Mouse (Mus musculus) kidney, adult 10 weeks (tissue): ENCODE data around the gene Wdr34. TPM values are rescaled to one million over a fixed set of nuclear protein-coding genes. Genes with fewer than 3 reads are reported as not detected.

ENCODE experiments used
- polyA plus RNA-seq: library from polyadenylated mRNA; stranded (reverse); fragments of 350-450 nt; fragmentation: Illumina TruSeq; extraction: RNeasy Lipid Tissue Mini Kit (QIAGEN cat#74804); gene quantifications from one replicate; pipeline ENCODE4 v1.2.3, GENCODE M21; 2014; ENCODE audit warnings: low read depth, low replicate concordance

The Wdr34 gene
- 0.73 TPM for polyA plus RNA-seq

DNA sequence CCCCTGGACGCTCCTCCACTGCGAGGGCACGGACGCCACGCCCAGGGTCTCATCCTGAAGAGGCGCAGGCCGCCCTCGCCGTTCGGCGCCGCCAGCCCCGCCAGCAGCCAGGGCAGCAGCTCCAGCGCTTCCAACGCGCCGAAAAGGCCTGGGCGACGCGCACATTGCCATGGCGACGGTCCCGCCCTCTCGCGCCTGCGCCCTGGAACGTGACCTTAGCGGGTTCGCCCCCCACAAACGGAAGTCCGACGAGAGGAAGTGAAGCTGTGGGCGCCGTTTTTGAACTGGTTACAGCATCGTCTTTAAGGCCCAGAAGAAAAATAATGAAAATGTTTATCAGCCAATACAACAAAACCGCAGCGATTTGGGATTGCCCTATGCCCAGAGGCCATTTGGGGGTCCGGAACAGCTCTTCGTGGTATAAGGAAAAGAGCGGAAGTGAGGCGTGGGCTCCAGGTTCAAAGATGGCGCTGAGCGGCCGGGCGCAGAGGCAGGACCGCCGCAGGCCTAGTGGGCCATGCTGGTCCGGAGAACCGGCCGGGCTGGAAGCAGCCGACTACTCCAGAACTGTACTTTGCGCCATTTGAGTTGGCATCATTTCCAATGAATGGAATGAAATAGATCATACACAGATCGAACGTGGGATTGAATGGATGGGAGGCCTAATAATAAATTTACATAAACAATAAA is at the start of gene Wdr34:
TSS of gene Wdr34 (minus strand) at position 183 of the 690 bp plus-strand sequence.

DNA sequence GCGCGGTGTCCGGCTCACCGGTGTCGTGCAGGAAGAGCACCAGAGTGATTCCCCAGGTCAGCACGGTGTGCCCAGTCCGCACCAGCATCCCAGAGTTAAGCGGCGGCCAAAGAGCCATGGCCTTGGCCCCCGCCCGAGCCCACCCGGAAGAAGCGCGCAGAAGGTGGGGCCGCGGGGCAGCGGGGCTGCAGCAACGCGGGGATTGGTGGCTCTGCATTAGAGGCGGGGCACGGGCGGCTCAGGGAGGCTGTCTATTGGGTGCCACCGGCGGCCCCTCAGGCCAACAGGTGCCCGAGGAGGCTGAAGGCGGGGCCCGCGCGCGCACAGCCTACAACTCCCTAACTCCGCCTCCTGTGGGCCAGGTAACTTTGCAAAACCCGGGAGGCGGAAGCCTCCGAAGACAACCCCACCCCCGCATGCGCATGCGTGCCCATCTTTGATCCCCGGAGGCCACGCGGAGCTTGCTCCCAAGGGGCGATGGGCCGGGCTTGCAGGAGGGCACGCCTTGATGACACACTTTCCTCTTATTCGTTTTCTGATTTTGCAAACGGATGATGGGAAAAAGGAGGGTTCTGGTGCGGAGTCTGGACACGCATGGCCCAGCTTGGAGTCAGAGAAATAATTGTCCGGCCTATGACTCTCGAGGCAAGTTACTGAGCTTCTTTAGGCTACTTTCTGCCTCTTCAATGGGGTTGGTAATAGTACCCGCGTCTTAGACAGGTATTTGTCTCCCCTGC is 45.0 kb upstream of the Wdr34 start, which contains the start of gene Zdhhc12:
TSS of gene Zdhhc12 (minus strand) at position 178 of the 737 bp plus-strand sequence.

DNA sequence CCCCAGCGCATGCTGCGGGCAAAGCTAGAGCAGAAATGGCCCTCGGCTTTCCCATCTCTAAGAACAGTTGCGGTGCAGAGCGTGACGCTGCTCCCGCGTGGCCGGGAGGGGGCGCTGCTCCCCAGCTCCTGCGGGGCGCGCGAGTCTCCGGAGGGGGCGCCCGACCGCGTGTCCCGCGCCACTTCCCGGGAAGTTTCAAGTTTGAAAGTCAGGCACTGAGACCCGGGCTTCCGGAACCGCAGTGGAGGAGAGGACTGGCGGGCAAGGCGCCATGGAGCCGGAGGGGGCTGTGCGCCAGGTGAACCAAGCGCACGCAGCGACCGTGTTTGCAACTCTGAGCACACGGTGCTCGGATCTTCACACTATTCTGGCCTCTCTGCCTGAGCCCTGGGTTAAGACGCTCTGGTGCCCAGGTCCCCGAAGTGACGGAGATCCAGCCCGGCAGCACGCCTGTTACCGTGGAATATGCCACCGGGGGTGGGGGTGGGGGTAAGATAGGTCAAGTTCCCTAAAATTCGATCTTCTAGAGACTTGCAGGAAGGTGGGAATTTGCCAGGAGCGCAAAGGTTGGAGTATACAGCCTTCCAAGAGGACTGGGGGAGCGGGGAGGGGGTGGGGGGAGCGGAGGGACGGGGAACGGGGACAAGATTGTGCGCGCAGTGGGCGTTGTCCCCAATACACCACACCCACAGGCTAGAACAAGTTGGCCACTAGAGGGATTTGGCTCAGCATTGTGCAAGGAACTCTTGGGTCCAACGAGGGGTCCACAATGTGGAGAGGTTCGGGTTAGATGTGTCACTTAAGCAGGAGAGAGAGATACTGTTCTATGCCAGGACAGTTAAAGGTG is 29.0 kb upstream of the Wdr34 start, which contains the start of gene Pkn3:
TSS of gene Pkn3 (plus strand) at position 183 of the 847 bp plus-strand sequence.

DNA sequence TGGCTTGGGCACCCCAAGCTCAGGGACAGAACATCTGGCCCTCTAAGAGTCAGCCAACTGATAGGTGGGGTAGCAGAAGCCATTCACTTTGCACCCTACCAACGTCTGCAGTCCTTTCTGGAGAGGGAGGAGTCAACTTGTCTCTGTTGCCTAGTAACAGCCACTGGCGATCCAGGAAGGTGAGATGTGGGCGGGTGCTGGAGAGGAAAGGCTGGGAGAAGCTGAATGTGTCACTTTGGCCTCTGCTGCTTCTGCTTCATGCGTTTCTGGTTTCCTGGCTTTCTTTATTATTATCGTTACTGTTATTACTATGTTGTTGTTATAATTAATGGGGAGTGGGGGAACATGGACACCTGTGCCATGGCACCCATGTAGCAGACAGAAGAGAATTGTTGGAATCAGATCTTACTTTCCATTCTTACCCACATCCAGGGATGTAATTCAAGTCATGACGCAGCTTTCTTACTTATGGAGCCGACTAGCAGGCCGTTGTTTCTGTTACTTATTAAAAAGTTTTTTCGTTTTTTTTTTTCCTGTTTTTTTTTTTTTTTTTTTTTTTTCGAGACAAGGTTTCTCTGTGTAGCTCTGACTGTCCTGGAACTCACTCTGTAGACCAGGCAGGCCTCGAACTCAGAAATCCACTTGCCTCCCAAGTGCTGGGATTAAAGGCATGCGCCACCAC is 8.7 kb upstream of the Wdr34 start, which contains the start of gene Set:
TSS of gene Set (plus strand) at position 156 of the 682 bp plus-strand sequence.

Other genes starting within 250 kb of the Wdr34 start
- 0.89 TPM for gene Slc27a4, start 246.2 kb downstream of the Wdr34 start, polyA plus RNA-seq
- 3.9 TPM for gene Urm1, start 228.8 kb downstream of the Wdr34 start, polyA plus RNA-seq
- gene Cercam, start 179.7 kb downstream of the Wdr34 start, polyA plus RNA-seq = 0.16 TPM
- gene Odf2, start 159.7 kb downstream of the Wdr34 start, polyA plus RNA-seq = 3.9 TPM
- 13.0 TPM for gene Gle1, start 113.5 kb downstream of the Wdr34 start, polyA plus RNA-seq
- 44.5 TPM for gene Sptan1, start 83.3 kb downstream of the Wdr34 start, polyA plus RNA-seq
- gene Set, start 8.5 kb upstream of the Wdr34 start, polyA plus RNA-seq = 217 TPM
- 0.16 TPM for gene Pkn3, start 28.8 kb upstream of the Wdr34 start, polyA plus RNA-seq
- gene Zdhhc12, start 44.8 kb upstream of the Wdr34 start, polyA plus RNA-seq = 1.6 TPM
- 1.6 TPM for gene Zer1, start 75.7 kb upstream of the Wdr34 start, polyA plus RNA-seq
- gene Tbc1d13, start 84.9 kb upstream of the Wdr34 start, polyA plus RNA-seq = 30.0 TPM
- not detected for gene Endog, start 122.6 kb upstream of the Wdr34 start, polyA plus RNA-seq
- 0.61 TPM for gene Spout1, start 129.6 kb upstream of the Wdr34 start, polyA plus RNA-seq
- 1.2 TPM for gene Kyat1, start 157.0 kb upstream of the Wdr34 start, polyA plus RNA-seq
- gene Lrrc8a, start 188.8 kb upstream of the Wdr34 start, polyA plus RNA-seq = 2.7 TPM
- gene Gm28035, start 191.7 kb upstream of the Wdr34 start, polyA plus RNA-seq = not detected
- 20.0 TPM for gene Phyhd1, start 217.3 kb upstream of the Wdr34 start, polyA plus RNA-seq
- not detected for gene Gm28038, start 232.2 kb upstream of the Wdr34 start, polyA plus RNA-seq
- gene Dolk, start 237.5 kb upstream of the Wdr34 start, polyA plus RNA-seq = 8.1 TPM
- gene Nup188, start 237.5 kb upstream of the Wdr34 start, polyA plus RNA-seq = 8.9 TPM